Mouse (Mus musculus): ENCODE data around the gene Lclat1.
"Not testable (repeated sequence)": the region's sequence is repeated elsewhere in the genome, so short reads cannot be mapped to it uniquely, and the experiment has no call there.

Gene Lclat1

DNA sequence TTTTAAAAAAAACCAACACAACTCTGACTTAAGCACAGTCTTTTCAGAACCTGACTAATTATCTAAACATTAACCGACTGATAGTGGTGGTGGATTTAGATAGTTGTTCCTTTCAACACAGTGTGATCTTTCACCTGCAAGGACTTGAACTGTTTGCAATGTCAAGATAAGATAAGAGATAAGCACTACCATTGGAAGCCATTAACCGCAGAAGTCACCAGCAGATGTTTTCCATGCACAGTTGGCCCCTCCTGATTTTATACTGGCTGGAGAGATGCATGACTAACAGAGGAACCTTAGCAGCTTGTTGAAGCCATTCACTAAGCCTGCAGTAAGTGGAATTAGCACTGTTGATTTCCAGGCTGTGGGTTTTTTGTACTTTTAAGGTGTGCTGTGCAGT lies 34.7 kb downstream of the Lclat1 start:
- DNase-seq, result no peak

DNA sequence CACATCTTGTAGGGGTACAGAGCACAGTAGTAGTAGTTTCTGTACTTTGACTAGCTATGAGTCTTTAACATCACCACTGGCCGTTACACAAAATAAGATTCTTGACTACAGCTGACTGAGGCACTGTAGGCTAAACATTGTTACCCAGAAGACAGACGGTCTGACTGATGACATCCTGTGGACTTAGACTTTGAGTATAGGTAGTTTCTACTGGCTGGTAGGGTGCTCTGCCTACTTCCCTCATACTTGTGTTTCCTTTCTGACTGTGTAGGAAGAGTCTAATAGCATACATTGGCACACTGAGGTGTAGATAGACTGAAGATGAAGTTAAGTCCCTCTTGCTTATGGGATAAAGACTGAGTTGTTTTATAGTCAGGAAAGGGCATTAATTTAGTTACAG lies 37.6 kb downstream of the Lclat1 start:
- no peak for DNase-seq

DNA sequence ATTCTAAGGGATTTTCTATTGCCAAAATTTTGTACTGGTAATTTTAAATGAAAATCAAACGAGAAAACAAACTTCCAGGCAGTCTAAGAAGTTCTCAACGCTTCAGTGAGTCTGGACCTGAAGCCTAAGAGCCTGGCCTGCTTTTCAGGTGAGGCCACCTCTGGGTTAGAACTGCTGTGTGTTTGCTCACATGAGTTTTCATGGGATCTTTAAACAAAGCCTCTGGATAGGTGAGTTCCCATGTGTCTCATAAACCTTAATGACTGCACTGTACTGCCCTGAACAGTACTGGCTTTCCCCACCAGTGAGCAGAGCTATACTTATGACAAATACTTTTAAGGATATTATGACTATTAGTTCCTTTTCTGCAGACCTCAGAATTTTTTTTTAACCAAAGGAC lies 40.8 kb downstream of the Lclat1 start:
- no peak for DNase-seq

DNA sequence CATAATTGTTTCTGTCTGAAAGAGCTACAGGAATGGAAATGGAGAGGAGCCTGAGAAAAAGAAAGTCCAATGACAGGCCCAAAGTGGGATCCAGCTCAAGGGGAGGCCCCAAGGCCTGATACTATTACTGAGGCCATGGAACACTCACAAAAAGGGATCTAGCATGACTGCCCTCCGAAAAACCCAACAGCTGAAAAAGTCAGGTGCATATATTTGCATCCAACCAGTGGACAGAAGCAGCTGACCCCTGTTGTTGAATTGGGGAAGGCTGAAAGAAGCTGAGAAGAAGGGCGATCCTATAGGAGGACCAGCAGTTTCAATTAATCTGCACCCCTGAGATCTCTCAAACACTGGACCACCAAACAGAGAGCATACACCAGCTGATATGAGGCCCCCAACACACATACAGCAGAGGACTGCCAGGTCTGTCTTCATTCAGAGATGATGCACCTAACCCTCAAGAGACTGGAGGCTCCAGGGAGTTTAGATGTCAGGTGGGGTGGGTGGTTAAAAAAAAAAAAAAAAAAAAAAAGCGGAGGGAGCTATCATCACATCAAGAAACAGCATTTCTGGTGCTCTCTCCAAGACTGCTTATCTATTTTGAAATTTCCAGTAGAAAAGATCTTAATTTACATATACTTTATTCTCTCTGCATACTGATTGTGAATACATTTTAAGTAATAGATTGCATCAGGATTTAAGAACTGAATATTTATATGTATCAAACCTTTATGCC lies 45.2 kb downstream of the Lclat1 start:
- DNase-seq, result not testable (repeated sequence)

DNA sequence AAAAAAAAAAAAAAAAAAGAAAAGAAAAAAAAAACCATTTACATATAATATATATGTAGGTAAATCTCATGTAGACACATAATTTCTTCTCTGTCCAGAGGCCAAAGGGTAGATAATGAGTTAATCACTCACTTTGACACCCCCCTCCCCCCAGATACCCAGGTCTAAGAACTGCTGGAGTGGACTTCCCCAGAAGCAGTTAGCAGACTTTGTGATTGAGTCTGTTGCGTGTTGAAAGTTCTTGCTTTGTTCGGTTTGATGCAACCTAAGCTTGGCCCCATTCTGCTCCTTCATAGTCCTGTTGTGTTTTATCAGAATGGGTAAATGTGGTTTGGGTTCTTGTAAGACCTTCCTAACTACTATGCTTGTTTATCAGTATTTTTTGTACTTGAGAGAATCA lies 45.9 kb downstream of the Lclat1 start:
- no peak for DNase-seq

DNA sequence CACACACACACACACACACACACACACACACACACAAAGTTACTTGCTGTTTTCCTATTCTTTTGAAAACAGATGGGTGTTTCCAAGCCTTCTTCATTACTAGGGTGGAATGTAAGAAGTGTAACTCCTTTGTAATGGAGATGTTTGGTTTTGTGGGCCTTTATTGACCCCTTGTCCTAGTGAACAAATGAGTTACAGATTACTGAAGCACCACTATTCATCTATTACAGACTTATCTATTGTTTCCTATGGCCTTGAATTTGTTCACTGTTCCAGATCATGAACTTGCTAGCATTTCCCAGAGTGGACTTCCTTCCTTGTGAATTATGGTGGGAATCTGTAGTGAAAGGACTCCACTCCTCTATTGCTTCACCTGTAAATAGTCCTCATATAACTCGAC lies 48.8 kb downstream of the Lclat1 start:
- DNase-seq, result no peak

DNA sequence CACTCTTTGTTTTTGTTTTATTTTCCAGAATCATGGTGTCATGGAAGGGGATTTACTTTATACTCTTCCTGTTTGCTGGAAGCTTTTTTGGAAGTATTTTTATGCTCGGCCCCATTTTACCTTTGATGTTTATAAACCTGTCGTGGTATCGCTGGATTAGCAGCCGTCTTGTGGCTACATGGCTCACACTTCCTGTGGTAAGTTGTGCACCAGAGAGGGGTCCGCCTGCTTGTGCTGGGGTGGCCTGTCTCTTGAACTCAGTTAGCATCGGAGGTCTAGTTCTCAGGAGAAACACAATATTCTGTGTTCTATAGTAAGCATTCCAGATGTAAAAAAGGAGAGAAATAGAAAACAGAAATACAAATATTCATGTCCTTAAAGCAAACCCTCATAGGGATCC lies 54.0 kb downstream of the Lclat1 start:
- no peak for DNase-seq

DNA sequence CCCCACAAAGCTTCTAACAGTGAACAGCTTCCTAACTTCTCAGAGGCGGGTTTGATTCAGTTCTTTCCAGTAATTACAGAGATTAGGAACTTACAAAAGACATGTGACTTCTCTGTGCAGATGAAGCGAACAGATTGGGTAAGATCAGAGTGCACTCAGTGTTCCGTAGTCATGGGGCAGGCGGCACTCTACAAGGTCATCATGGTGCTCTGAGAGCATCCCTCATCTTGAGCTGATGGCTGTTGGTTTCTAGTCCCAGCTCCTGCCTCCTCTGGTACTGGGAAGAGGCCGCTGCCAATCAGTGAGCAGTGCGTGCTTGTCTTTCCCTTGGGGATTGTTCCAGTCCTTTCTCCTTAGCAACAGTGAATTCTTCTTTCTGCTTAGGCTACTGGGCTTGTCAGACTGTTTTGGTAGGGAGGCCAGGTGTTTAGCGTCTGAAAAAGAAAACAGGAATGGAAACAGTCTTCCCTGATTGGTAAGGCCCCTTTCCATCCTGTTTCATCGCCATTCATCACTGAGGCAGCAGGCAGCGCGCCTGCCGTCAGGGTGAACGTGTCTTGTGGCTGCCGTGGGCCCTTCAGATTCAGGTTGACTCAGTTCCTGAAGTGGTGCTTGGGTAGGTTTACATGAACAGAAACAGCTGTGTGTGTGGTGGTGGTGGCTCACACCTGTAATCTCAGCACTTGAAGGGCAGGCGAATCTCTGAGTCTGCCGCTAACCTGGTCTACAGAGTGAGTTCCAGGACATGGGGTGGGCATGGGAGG lies 54.8 kb downstream of the Lclat1 start:
- no peak for DNase-seq

DNA sequence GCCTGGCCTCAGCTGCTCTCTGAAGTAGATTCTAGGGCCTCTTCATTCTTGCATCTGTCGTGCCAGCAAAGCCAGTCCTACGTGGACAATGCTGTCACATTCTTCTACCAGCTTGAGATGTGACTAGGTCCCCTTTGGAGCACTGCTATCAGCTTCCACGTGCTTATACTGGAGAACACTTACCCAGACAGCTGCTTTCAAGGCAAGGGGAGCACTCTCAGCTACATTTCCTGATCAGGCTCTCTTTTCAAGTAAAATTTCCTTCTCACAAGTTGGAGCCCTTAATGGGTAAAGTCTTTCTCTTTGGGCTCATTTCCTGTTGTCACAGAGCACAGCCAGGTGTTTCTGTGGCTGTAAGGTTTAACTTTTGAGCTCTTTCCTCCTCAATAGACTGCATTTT lies 55.8 kb downstream of the Lclat1 start:
- DNase-seq, result no peak

DNA sequence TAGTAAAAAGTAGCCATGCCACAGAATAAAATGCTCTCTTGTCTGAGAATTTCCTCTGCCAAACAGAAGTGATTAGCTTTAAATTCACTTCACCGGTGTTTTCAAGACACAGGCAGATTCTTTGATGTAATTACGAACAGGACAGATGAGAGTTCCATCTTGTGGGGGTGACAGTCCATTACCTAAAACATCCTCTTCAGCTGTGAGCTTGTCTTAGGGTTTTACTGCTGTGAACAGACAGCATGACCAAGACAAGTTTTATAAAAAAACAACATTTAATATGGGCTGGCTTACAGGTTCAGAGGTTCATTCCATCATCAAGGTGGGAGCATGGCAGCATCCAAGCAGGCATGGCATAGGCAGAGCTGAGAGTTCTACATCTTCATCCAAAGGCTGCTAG lies 56.3 kb downstream of the Lclat1 start:
- DNase-seq, result no peak

DNA sequence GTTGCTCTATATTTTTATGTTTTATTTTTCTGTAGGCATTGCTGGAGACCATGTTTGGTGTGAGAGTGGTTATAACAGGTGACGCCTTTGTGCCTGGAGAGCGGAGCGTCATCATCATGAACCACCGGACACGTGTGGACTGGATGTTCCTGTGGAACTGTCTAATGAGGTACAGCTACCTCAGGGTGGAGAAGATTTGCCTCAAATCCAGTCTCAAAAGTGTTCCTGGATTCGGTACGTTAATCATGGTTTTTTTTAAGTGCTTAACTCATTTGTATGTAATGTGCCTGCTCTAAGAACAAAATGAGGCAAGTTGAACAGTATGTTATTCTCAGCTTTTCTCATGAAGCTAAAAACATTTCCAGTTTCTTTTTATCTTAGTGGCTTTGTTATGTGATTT lies 61.7 kb downstream of the Lclat1 start:
- no peak for DNase-seq

DNA sequence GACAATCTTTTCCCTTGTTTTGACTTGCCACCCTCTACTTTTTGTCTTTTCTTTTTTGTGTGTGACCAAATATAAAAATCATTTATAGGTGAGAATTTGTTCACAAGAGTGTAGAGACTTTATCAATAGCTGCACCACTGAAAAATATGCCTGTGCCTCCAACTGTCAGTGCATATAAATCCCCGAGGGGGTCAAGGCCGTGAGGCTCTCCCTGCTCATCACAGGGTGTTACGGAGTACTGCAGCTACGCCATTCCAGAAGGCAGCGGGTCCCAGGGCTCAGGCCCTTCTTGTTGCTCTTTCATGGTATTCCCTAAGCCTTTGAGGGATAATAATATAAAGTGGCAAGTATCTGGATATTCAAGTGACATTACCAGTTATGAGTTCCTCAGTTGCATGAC lies 62.4 kb downstream of the Lclat1 start:
- DNase-seq, result no peak

DNA sequence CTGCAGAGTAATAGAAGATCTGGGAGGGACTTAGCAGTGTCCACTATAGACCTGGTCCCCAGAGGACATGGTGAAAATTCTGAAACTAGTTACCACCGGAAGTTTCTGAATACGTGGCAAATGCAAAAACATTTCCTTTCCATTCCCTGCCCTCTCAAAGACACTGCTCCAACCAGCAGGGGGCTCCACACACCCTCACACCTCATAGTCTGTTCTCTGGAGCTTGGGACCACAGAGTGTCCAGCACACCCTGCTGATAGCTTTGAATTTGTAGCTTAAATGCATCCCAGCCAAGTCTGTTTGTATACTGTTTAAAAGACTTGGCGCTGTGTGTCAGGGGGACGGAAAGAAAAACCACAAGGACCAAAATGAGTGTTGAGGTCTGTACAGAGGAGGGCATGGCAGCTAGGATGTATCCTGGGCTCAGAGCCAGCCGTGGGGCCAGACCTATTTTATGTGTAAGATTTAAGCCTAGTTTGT lies 66.3 kb downstream of the Lclat1 start:
- no peak for DNase-seq

DNA sequence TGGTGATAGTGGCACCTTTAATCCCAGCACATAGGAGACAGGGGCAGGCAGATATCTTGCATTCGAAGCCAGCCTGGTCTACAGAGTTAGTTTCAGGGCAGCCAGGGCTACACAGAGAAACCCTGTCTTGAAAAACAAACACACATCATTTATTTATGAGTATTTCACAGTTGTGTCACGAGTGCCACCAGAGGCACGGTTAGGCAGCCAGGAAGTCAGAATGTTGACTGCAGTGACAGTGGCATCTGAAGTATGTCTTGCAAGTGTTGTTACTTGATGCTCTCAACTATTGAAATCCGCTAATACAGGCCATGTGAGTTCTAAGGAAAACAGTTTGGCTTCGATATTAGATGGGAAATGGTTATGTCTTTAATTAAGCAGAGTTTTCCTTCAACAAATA lies 67.9 kb downstream of the Lclat1 start:
- DNase-seq, result no peak

DNA sequence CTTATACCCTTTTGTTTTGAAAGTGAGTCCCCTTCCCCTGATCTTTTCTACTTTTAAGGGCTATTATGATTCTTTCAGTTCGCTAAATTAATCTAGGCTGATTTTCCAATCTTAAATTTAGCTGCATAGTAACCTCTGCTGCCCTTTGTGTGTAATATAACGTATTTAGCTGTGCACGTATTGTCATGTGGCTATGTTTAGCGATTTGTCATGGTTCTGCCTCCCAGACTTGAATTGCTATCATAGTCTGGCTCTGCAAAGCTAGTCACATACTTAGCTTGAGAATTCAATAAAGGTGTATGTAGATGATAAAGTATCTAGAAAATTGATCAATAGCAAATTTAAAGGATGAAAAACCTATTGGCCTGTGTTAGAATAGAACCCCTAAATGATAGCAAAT lies 69.3 kb downstream of the Lclat1 start:
- no peak for DNase-seq

DNA sequence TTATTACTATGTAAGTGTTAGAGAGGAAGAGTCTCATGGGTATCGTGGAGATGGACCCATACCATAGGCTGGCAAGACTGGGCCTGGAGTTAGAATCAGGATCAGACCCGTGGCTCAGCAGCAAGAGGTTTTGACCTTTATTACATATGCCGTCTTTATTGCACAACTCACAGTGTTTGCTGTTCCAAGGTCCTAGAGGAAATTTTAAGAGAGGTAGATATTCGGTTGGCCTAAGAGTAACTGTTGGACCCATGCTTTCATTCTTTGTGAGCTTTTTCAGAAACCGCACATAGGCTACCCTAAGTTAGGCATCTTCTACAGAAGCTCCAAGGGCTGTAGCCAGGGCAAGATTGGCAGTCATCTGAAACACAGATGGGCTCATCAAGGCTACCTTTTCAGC lies 79.1 kb downstream of the Lclat1 start:
- DNase-seq, result no peak

DNA sequence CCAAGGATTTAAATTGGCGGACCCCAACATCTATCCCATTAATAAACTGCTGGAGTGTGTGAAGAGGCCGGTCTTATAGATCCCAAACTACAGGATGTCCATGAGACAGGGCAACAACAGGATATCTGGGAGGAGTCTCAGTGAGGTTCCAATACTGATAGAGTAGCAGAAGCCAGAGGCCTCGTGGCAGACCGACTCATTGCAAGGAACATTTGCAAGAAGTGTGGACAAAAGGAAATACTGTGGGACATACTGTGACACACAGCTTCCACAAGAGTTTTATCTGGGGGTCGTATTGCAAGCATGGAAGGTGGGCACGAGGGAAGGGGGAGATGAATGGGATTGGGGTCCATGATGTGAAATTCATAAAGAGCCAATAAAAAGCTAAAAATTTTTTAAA lies 86.4 kb downstream of the Lclat1 start:
- DNase-seq, result no peak

DNA sequence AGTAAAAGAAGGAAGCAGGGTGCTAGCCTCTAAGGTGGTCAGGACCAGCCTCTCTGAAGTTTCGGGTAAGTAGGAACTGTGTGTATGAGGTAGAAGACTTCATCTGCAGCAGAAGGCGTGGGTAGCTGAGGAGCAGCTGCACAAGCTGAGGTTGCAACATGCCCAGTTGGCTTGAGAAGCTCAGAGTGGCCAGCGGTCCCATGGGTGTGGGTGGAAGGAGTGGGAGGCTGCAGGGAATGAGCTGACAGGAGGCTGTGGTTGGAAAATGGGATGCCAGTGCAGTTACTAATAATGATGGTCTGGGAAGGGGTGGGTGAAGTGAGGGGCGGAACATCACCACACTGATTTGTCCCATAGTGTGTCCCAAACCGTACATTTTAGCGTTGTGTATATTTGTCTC lies 86.8 kb downstream of the Lclat1 start:
- no peak for DNase-seq

DNA sequence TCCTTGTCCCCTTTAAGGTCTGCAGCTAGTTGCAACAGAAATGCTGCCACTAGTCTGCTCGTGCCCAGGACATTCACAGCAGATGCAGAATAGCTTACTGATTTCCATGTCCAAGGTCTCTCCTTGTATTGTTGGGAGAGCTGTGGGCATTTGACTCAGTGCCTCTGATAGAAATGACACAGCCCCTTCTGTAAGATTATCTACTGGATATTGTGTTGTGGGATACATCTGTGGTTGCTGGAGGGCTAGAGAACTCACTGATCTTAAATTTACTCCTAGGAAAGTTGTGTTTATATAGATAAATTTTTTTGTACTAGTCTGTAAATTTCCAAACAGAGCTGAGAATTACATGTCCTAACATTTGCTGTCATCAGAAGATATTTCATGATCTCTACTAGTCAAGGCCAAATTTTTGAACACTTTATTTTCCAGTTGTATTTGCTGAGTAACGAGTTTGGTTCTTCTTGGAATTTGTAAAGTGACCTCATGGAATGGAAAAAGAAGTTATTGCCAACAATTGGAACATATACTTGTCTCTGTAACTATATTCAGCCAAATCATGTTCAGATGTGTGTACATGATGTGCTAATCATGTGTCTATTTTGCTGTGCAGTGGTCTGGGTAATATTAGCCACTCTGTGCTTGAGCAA lies 87.4 kb downstream of the Lclat1 start:
- no peak for DNase-seq

DNA sequence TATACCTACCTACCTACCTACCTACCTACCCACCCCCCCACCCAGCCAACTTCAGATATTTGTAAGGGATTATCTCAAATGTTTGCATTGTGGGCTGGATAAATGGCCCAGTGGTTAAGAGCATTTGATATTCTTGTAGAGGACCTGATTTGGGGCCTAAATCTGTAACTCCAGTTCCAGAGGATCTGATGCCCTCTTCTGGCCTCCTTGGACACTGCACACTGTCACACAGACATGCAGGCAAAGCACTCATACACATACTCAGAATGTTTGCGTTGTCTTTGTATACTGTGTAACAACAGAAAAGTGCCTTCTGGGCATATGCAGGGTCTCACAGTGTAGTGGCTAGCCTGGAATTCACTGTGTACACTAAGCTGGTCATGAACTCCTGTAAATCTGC lies 88.4 kb downstream of the Lclat1 start:
- DNase-seq, result no peak

DNA sequence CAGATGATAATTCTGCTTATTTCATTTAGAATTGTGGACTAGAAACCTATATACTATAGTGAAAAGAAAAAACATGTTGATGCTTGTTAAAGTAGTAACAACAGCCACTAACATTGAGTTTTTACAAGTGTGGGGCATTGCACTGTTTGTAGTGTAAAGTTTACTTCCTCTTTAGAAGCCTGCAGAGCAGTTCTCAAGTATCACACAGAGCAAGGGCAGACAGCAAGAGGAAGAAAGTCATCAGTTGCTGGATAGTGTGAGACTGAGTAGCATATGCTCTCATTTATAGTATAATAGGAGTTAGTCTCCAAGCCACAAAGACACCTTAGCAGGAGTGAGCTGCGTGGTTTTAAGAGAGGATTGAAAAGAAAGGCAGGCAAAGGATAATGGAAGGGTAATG lies 89.9 kb downstream of the Lclat1 start:
- DNase-seq, result no peak

DNA sequence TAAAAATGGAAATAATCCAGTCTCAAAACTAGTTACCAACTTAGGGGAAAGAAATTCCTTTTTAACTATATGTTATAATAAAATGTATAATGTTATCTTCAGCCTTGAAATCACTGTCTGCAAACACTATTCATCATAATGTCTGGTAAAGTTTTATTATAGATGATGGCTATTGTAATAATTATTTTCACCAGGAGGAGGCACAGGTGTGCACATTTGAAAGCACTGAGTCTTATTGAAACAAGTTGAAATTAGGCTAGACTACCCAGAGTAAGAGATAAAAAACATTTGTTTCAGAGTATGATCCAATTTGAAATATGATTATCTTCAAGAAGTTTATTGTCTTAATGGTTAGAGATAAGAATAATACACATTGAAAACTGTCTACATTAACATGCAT lies 91.6 kb downstream of the Lclat1 start:
- DNase-seq, result no peak

DNA sequence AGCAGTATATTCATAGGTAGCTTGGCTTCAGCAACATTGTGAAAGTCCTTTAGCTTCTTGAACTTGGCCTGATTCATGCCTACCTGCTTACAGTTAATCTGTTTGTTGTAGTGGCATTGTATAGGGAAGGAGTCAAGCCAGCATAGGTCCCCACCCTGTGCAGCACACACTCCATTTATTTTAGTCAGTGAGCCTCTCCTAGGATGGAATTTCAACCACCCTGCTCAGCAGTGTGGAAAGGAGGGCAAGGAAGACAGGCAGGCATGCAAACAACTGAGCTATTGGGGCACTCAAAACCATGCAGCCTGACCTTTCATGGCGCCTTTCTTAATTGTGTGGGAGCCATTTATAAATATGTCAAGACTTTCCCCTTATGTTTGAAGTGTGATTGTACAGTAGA lies 92.6 kb downstream of the Lclat1 start:
- DNase-seq, result no peak

DNA sequence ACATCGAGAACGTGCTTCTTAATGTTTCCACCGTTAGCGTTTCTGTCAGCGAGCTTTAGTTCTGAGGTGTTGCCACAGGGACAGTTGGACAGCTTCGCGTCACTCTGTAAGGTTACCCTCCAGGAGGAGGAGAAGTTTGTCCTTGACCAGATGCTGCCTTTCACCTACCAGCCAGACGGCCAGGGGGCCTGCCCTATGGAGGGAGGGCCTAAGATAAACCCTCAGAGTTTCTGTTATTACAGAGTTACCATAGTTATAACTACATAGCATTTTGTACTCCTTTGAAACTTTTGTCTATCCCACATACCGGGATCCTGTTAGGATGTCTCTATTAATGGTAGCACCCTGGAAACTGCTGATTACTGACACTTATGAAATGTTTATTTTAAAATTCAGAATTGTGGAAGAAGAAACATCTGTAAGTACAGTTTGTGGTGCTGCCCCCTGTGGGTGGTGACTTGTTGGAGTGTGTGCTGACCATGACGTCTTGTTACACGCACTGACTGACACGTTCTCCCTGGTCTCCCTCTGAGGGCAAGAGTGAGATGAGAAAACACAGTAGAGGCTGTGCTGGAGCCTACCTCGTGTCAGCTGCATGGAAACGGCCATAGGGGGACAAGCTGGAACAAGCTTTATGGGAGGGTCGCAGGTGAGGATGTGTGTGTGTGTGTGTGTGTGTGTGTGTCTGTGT lies 96.0 kb downstream of the Lclat1 start:
- no peak for DNase-seq
